Mouse (Mus musculus): Measurements from ENCODE around the gene Lrrc38.

The Lrrc38 gene

DNA sequence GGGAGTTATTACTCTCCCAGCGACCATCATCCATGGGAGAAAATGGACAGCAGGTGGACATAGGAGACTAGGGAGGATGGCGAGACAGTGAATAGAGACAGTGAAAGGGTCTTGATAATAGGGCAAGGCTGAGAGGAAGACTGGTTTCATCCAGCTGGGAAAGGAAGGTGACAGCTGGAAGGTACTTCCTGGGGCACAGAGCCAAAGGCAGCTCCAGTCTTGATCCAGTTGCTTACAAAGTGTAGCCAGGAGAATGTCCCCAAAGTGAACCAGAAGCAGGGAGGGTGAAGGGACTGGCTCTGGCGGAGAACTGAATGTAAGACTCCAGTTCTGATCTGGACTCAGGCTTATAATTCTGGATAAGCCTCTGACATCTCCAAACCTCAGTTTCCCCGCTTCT is 2.7 kb downstream of the Lrrc38 start:
- no peak for DNase-seq

DNA sequence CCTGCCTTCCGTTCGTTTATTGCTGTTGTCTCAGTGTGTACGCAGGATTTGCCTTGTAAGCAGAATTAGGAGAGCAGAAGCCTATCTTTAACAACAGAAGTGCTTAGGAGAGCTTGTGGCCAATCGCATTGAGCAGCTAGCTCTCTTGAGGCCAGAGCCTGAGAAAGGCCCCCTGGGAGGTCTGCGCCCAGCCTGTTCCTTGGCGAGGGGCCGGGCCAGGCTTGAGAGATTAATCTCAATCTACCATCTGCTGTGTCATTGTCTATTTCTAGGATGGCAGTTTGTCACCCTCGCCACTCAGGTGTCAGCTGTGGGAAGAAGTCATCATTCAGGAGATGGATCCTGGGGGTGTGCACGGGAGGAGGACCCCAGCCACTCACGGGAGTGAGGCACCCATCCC is 12.0 kb downstream of the Lrrc38 start:
- DNase-seq: peak in 1 of 2 experiments; percentile 12

DNA sequence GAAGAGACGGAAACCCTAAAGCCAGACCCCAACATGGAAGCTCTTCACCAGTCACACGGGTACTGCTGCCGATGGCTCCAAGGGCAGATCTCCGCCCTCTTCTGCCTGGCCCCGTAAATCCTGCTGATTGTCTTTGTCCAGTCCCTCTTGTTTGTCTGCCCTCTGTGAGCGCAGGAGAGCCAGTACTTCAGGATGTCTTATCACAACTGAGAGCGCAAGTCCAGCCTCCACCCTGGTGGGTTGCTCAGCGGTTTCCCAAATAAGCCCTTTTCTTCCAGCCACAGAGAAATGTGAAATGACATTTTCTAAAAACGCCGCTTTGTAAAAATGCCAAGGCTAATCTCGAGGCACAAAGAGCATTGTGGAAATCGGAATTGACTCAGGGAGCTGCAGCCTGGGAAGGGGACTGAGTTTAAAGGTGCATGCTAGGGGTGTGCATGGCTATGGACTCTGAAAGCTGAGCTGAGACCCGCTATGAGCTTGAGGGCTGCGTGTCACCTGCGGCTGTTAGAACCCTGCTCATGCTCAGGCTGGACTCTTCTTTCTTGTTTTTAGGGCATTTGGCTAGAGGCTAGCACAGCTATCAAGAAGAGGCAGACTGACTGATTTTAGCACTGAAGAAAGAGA is 17.0 kb downstream of the Lrrc38 start:
- no peak for DNase-seq

DNA sequence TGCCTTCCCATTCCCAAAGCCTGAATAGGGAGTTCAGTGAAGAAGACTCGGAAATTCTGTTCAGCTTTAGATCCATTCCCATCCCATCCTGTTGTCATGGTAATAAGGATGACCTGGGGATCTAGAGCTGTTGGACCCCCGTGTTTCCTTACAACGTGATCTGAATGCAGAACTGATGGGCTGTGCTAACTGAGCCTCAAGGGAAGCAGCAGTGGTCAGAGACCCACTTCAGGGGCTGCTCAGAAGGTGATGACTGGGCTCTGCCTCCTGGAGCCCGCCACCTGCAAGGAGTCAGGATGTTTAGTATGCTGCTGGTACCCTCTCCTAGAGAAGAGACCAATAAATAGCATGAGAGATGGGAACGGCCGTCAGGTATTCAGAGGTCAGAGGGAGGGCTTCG is 29.9 kb downstream of the Lrrc38 start:
- no peak for DNase-seq

DNA sequence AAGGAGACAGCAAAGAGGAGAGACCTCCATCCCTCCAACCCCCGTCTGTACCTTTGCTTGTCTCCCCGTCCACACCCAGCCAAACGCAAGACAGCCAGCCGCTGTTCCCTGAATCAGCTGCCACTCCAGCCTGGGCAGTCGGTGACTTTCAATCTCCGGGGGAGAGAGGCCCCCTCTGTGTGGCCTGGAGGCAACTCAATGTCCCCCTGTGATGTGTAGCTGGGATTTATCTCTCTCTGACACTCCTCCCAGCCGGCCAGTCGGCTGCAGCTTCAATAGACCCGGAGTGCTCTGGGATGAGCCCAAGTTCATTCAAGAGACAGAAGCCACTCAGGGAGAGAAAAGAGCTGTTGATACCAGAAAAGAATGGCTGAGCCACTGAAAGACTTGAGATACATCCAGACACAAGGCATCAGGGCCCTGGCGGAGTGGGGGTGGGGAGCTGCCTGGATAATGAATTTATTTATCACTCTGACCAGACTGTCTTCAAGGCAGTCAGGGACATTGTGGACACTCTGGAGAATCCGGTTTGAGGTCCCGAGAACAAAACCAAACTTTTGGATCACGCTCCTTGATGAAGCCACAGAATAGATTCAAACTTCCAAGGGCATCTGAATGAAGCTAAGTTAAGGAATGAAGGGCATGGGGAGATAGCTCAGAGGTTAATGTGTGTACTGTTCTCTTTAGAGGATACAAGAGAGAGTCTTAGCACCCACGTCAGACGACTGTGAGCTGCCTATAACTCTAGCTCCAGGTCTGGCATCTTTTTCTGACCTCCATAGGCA is 30.6 kb downstream of the Lrrc38 start:
- DNase-seq: no peak

DNA sequence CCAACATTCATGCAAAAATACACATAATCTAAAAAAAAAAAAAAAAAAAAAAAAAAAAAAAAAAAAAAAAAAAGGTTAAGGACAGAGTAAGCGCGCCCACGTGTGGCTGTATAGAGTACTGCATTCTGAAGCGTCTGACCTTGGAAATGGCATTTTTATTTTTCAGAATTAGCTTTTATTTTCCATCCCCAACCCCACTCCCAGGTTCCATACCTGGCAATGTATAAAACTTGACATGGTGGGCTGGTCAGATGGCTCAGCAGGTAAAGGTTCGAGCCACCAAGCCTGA is 31.1 kb downstream of the Lrrc38 start:
- peak in 1 of 2 experiments; percentile 49 for DNase-seq

DNA sequence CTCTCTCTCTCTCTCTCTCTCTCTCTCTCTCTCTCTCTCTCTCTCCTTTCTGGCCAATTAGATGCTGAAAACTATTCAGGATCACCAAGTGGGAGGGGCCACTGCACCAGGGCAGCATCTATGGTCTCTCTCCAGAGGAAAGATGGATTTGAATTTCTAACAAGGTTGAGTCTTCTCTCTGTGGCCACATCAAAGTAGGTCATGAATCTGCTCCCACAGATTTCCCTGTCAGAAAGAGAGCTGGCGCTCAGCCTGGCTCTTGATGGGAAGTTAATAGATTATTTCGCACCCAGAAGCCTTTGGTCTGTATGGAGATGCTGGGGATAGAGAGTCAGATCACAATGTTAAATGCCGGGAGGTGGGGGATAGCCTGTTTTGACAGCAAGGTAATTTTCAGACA is 32.6 kb downstream of the Lrrc38 start:
- peak in 1 of 2 experiments; percentile 41 for DNase-seq

DNA sequence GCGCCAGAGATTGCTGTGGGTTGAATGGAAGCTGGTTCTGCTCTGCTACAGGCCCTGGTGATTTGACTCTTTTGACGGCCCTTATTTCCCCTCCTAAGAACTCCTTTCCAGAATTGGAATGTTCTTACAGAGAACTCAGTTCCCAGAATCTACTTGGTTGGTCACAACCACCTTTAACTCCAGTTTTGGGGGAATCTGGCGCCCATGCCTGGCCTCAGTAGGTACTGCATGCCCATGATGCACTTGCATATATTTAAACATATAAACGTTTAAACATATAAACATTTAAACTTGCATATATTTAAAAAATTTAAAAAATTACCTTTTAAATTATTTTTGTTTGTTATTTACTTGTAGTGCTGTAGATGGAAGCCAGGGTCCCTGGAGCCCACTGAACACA is 34.1 kb downstream of the Lrrc38 start:
- DNase-seq: no peak

DNA sequence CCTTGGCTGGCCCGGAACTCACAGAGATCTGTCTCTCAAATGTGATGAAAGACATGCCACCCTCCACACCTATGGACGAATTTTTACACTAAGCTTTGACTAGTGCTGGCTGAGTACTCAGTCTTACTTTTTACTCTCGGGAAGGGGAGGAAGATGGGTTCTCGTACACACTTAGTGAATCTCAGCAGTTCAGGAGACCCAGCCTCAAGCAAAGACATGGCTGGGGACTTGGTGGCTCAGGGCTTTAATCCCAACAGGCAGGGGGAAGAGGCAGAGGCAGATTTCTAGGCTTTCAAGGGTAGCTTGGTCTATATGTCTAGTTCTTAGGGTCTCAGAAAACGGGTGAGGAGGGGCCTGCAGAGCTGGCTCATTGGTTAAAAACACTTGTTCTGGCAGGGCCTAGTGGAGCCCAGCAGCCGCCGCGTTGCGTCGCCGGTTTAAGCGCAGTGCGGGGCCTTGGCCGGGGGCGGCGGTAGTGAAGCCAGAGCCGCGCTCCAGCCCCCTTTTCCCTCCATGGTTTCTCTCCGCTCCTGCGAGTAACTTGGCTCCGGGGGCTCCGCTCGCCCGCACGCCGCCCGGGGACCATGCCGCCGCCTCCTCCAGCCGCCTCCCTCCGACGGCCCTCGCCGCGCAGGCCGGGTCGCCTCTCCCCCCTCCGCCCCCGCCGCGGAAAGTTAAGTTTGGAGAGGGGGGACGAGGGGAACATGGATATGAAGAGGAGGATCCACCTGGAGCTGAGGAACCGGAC is 39.6 kb downstream of the Lrrc38 start:
- DNase-seq: peak in 1 of 2 experiments; percentile 9

DNA sequence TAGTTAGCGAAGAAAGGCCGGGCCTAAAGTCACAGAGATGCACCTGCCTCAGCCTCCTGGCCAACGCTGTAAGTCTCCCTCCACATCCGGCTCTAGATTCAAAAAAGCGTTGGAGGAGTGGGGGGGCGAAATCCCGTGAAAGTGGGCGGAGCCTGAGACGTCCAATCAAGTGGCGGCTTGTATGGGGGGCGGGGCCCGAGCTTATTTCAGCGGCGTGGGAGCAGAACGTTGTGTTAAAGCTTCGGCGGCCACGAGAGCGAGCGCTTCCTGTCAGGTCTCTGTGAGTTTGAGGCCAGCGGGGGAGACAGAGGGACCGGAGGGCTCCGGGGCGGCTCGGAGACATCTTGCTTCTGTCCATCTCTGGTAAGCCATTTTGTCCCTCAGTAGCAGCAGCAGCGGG is 44.6 kb downstream of the Lrrc38 start, which contains the start of gene Pramel1:
Gene Pramel1, plus strand, starts transcription at position 248 of the 400 bp plus-strand sequence.
- no peak for DNase-seq

DNA sequence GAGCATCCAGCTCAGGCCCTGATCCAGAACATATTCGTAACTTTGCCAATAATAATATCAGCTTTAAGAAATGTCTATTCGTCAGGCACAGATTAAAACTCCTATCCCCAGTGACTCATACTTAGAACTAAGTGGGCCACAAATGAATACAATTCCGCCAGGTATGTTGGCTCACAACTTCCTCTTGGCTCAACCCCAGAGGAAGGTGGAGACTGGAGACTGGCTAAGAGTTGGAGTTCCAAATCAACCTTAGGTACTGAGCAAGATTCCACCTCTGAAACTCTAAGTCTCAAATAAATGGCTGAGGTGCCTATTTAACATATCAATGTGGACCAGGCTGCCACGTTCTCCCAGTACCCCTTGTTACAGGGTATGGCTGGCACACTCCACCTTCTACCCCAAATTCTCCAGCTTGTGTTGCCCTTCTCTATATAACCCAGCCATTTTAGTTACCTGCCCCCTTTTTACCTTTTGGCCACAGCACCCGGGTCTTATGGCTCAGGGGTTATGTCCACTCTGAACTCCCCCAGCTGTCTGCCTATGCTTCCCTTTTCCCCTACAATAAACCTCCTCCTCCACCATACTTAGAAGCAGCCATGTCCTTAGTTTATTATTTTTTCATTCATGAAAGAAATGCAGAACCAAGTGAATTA is 62.1 kb downstream of the Lrrc38 start:
- DNase-seq: peak in 1 of 2 experiments; percentile 27

DNA sequence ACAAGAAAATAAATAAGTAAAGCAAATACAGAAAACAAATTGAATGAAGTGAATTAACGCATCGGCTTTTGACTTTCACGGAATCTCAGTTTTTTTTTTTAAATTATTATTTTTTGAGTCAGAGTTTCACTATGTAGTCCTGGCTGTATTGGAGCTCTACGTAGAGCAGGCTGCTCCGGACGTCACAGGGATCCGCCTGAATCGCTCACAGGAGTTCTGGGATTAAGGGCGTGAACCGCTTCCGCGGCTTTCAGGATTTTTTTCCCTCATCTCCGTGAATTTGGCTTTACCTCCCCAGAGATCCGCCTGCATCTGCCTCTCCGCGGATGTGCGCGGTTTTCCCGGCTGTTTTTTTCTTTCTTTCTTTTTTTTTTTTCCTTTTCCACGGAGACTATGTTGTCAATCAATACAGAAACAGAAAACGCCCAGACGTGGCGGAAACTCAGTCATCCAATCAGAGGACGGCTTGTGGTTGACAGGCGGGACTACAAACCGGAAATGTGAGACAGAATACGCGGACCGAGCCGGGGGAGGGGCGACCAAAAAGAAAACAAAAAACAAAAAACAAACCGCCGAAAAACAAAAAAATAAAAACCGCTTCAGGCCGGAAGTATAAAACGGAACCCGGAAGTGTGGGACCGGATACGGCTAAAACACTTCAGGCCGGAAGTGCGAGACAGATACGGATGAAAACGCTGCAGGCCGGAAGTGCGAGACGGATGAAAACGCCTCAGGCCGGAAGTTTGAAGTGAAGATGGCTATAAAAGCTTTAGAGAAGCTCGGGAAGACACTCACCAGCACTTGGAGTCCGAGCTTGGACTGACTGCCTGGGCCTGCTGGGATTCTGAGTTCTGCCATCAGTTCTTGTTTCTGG is 62.9 kb downstream of the Lrrc38 start, which contains the start of gene Pramef8:
Gene Pramef8, plus strand, starts transcription at position 208 of the 874 bp plus-strand sequence.
- DNase-seq: peak; percentile 89 to 92

DNA sequence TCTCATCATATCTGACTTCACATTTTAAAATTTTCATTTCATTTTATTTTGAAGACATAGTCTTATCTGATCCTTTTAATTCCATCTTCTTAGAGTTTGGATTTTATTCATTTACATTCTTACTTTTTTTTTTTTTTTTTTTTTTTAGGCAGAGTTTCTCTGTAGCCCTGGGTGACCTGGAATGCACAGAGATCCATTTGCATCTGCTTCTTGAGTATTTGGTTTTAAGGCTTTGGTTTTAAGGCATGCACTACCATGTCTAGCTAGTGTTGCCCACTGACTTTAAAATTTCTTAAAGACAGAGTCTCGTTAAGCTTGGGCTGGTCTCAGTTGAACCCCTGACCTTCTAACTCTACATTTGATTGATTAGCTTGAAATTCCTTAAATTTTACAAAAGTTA is 64.1 kb downstream of the Lrrc38 start:
- DNase-seq: no peak

DNA sequence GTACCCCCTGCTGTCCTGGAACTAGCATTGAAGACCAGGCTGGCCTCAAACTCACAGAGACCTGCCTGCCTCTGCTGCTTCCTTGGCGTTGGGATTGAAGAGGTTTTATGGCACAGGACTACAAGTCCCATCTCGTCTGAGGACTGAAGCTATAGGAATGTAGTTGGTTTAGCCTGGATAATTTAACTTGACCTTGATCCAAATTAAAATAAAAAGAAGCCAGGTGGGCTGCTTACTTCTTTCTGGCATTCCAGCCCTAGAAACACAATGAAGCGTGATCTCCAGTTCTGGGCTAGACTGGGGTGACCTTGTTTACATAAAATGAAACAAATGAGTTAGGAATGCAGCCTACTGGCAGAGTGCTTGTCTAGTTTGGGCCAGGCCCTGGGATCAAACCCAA is 64.6 kb downstream of the Lrrc38 start:
- no peak for DNase-seq

All from cerebellum, adult 18-20 months (tissue).